Mouse (Mus musculus) CD4-positive, CD25-positive, alpha-beta regulatory T cell, adult 9 weeks (primary cell): ENCODE data around the gene Zfp59. TPM values are rescaled to one million over a fixed set of nuclear protein-coding genes. Genes with fewer than 3 reads are reported as not detected.

Experiments used
- polyA plus RNA-seq: library from polyadenylated mRNA; unstranded; fragments of 100-300 nt; shearing (Covaris generic); gene quantifications from one replicate; pipeline ENCODE4 v1.2.1, GENCODE M21; 2017

The Zfp59 gene
- polyA plus RNA-seq = 12.8 TPM

DNA sequence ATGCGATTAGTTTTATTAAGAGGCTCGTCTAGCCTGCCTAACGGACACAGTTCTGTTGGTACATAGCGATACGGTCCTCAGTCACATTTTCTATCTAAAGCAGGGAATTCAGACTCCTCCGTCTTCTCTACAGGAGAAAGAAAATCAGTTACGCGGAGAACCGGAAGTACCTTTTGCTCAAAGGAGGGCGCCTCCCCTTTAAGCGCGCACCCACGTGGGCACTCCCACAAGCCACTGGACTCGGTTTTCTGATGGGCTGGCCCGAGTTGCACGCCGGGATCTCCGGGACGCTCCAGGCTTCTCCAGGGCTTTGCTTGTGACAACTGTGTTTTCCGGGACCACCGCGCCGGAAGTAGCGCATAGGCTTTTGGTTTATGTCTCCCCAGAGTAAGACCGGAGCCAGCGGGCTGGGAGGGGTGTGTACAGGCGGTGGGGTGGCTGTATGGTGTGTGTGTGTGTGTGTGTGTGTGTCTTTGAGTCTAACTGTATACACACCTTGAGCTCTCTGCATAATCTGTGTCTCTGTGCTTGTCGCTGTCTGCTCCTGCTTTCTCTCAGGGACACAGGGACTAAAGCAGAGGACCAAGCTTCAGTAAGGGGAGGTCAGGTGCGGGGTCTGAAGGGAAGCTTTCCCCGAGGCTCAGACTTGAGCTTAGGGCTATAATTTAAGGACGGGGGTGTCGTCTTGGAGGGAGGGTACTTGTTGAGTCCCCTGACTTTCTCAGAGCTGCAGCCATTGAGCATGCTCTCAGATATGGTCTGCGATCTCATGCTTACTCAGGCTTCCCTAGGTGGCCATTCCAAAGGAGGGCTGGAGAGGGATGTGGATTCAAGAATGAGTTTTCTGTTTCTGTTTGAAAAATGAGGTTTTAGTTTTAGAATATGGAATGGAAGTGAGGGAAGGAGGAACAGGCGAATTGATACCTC lies at the start of gene Zfp59:
TSS of gene Zfp59 (plus strand) at position 285 of the 927 bp plus-strand sequence.

DNA sequence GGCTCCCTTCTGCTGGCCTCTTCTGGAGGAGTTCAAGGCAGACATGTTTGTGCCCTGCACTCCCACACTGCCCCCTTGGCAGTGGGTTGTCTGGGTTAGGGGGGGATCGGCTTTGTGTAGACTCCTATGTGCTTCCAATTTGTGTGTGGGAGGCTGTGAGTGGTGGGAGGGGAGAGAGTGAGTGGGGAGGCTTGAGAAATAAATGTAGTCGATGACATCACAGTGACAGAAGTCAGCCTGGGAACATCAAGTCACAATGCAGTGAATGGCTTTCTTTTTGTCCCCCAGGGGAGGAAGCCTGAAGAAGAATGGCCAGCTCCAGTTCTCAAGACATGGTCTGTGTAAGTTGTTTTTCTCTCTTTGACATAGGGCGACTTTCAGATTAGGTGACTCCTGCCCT lies 31.5 kb upstream of the Zfp59 start, which contains the start of gene Zfp626:
TSS of gene Zfp626 (plus strand) at position 301 of the 400 bp plus-strand sequence.

DNA sequence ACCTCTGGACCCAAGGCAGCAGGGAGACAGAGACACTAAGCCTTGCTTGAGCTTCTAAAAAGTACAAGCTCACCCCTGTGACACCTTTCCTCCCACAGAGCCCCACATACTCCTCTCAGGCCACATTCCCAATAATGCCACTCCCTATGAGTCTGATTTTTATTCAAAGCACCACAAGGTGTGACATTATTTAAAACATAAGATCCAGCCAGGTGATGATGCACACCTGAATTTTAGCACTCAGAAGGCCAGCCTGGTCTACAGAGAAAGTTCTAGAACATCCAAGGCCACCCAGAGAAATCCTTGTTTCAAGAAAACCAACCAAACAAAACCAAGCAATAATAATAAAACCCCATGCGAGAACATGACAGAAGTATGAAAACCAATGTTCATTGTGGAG lies 18.8 kb downstream of the Zfp59 start, which contains the start of gene Zfp607a:
TSS of gene Zfp607a (plus strand) at position 301 of the 400 bp plus-strand sequence.

Other genes starting within 250 kb of the Zfp59 start
- 96.3 TPM for gene Akt2, start 247.1 kb upstream of the Zfp59 start, polyA plus RNA-seq
- gene Ttc9b, start 184.7 kb upstream of the Zfp59 start, polyA plus RNA-seq = not detected
- gene Map3k10, start 164.0 kb upstream of the Zfp59 start, polyA plus RNA-seq = 1.7 TPM
- gene Zfp607b, start 149.3 kb upstream of the Zfp59 start, polyA plus RNA-seq = 8.0 TPM
- 23.6 TPM for gene Zfp60, start 107.2 kb upstream of the Zfp59 start, polyA plus RNA-seq
- gene Zfp626, start 31.4 kb upstream of the Zfp59 start, polyA plus RNA-seq = 4.7 TPM
- 13.0 TPM for gene Zfp607a, start 18.9 kb downstream of the Zfp59 start, polyA plus RNA-seq
- 10.8 TPM for gene Zfp974, start 90.9 kb downstream of the Zfp59 start, polyA plus RNA-seq
- gene Zfp780b, start 140.6 kb downstream of the Zfp59 start, polyA plus RNA-seq = 16.2 TPM
- 8.2 TPM for gene Zfp850, start 175.5 kb downstream of the Zfp59 start, polyA plus RNA-seq
- gene Psmc4, start 211.5 kb downstream of the Zfp59 start, polyA plus RNA-seq = 231 TPM
- not detected for gene Fcgbp, start 232.6 kb downstream of the Zfp59 start, polyA plus RNA-seq